Mouse (Mus musculus) testis, adult 2 months (tissue): ENCODE results near the gene Rab5b. TPM values are rescaled to one million over a fixed set of nuclear protein-coding genes. Genes with fewer than 3 reads are reported as not detected.

Experiments used
- H3K27ac ChIP-seq: fragments of 200-500 bp; 2 replicates; pipeline ENCODE4 v1.5.1; 2012; ENCODE audit warnings: low read depth, low read length; ENCODE audit not compliant: control insufficient read depth, insufficient read depth
- H3K27me3 ChIP-seq: fragments of 200-500 bp; 2 replicates; pipeline ENCODE4 v1.6.1; 2012; ENCODE audit warnings: mild to moderate bottlenecking, low read length, moderate library complexity; ENCODE audit not compliant: control insufficient read depth, insufficient read depth
- H3K36me3 ChIP-seq: fragments of 200-500 bp; 2 replicates; pipeline ENCODE4 v1.6.1; 2012; ENCODE audit warnings: mild to moderate bottlenecking, low read length; ENCODE audit not compliant: control insufficient read depth, insufficient read depth
- H3K4me1 ChIP-seq: fragments of 200-500 bp; 2 replicates; pipeline ENCODE4 v1.6.1; 2012; ENCODE audit warnings: low read length; ENCODE audit not compliant: control insufficient read depth, insufficient read depth
- H3K4me3 ChIP-seq: fragments of 200-500 bp; 2 replicates; pipeline ENCODE4 v1.5.1; 2012; ENCODE audit warnings: low read depth, mild to moderate bottlenecking, low read length, moderate library complexity, mixed read lengths; ENCODE audit not compliant: control insufficient read depth
- CTCF ChIP-seq: fragments of 200-500 bp; IDR thresholded peaks from 2 replicates; pipeline ENCODE4 v1.5.1; 2012; ENCODE audit warnings: low read depth, mild to moderate bottlenecking, inconsistent platforms, low read length, moderate library complexity; ENCODE audit not compliant: control insufficient read depth, insufficient read depth, insufficient replicate concordance
- POLR2A ChIP-seq: fragments of 200-500 bp; IDR thresholded peaks from 2 replicates; pipeline ENCODE4 v1.6.1; 2012; ENCODE audit warnings: low read depth, mild to moderate bottlenecking, inconsistent platforms, low read length, moderate library complexity; ENCODE audit not compliant: control insufficient read depth
- polyA plus RNA-seq: library from polyadenylated mRNA; depleted of rRNA; stranded (reverse); fragments of >200 nt; gene quantifications from 2 replicates; pipeline ENCODE4 v1.2.3, GENCODE M21; 2012

The Rab5b gene
- polyA plus RNA-seq, 1 experiment, result 31.1 TPM

GRCm38 (mm10) chr10:128665806-128666205, 30.3 kb downstream of the Rab5b start:
- H3K27me3 ChIP-seq, result no peaks in the 10 kb centered on the region
- no peak overlapping the region for H3K27ac ChIP-seq
- H3K4me1 ChIP-seq, result peaks cover 2% of the 10 kb centered on the region
- TF ChIP-seq POLR2A (no peak), CTCF (no peak)
- no peak overlapping the region for H3K4me3 ChIP-seq
- H3K36me3 ChIP-seq, result no peaks in the 10 kb centered on the region

- H3K27me3 ChIP-seq, result no peaks in the 10 kb centered on the region
- no peaks in the 10 kb centered on the region for H3K36me3 ChIP-seq
- no peak overlapping the region for H3K27ac ChIP-seq
- TF ChIP-seq CTCF, result no peak
- TF ChIP-seq POLR2A, result no peak
- H3K4me1 ChIP-seq, result peaks cover 2% of the 10 kb centered on the region
- no peak overlapping the region for H3K4me3 ChIP-seq
Observed at GRCm38 (mm10) chr10:128665307-128665706, 30.8 kb downstream of the Rab5b start.

GRCm38 (mm10) chr10:128664808-128665207, 31.3 kb downstream of the Rab5b start:
- Histone ChIP-seq H3K27me3 (no peaks in the 10 kb centered on the region), H3K4me3 (no peak overlapping the region), H3K4me1 (peaks cover 2% of the 10 kb centered on the region; the same call in 1 of the 2 replicates), H3K36me3 (no peaks in the 10 kb centered on the region), H3K27ac (no peak overlapping the region)
- TF ChIP-seq POLR2A, result no peak
- no peak for TF ChIP-seq CTCF

- TF ChIP-seq CTCF, result no peak
- no peak for TF ChIP-seq POLR2A
- H3K27me3 ChIP-seq, result no peaks in the 10 kb centered on the region
- 0 out of 2 replicates have a peak, but pooled peaks cover 1% of the 10 kb centered on the region for H3K4me1 ChIP-seq
- H3K27ac ChIP-seq, result no peak overlapping the region
- H3K36me3 ChIP-seq, result no peaks in the 10 kb centered on the region
- no peak overlapping the region for H3K4me3 ChIP-seq
Observed at GRCm38 (mm10) chr10:128663441-128664220, 32.4 kb downstream of the Rab5b start.

GRCm38 (mm10) chr10:128662465-128662864, 33.6 kb downstream of the Rab5b start:
- H3K27me3 ChIP-seq, result no peaks in the 10 kb centered on the region
- H3K4me1 ChIP-seq, result no peaks in the 10 kb centered on the region
- no peak overlapping the region for H3K4me3 ChIP-seq
- no peak overlapping the region for H3K27ac ChIP-seq
- TF ChIP-seq CTCF (no peak), POLR2A (no peak)
- no peaks in the 10 kb centered on the region for H3K36me3 ChIP-seq

GRCm38 (mm10) chr10:128659490-128659889, 36.6 kb downstream of the Rab5b start:
- Histone ChIP-seq H3K27ac (no peak overlapping the region), H3K36me3 (no peaks in the 10 kb centered on the region), H3K4me3 (no peak overlapping the region), H3K4me1 (no peaks in the 10 kb centered on the region), H3K27me3 (no peaks in the 10 kb centered on the region)
- TF ChIP-seq POLR2A (no peak), CTCF (no peak)

GRCm38 (mm10) chr10:128657844-128658243, 38.2 kb downstream of the Rab5b start:
- H3K27ac ChIP-seq, result no peak overlapping the region
- H3K4me3 ChIP-seq, result no peak overlapping the region
- H3K36me3 ChIP-seq, result no peaks in the 10 kb centered on the region
- H3K4me1 ChIP-seq, result no peaks in the 10 kb centered on the region
- H3K27me3 ChIP-seq, result no peaks in the 10 kb centered on the region
- TF ChIP-seq CTCF (no peak), POLR2A (no peak)
